Mouse (Mus musculus) heart, adult 2 months (tissue): Measurements from ENCODE around the gene Syn1. TPM values are rescaled to one million over a fixed set of nuclear protein-coding genes. Genes with fewer than 3 reads are reported as not detected.

Experiments used
- DNase-seq, 2 experiments: peaks; one replicate each; pipeline ENCODE4 v3.0.0; 2021
- H3K27ac ChIP-seq: fragments of 200-600 bp; 2 replicates; pipeline ENCODE4 v1.8.1; 2022
- H3K27me3 ChIP-seq: fragments of 200-500 bp; 2 replicates; pipeline ENCODE4 v1.6.1; 2012; ENCODE audit warnings: mild to moderate bottlenecking, low read length, inconsistent platforms, mixed read lengths; ENCODE audit not compliant: control insufficient read depth, insufficient read depth
- H3K36me3 ChIP-seq: fragments of 200-500 bp; 2 replicates; pipeline ENCODE4 v1.6.1; 2012; ENCODE audit warnings: low read length, inconsistent platforms; ENCODE audit not compliant: control insufficient read depth, insufficient read depth
- H3K4me1 ChIP-seq: fragments of 200-500 bp; 2 replicates; pipeline ENCODE4 v1.6.1; 2011; ENCODE audit warnings: low read length; ENCODE audit not compliant: control insufficient read depth, insufficient read depth
- H3K4me3 ChIP-seq: fragments of 200-600 bp; 2 replicates; pipeline ENCODE4 v1.8.1; 2022
- H3K79me2 ChIP-seq: fragments of 200-500 bp; replicated peaks from 2 replicates; pipeline ENCODE4 v1.6.1; 2012; ENCODE audit warnings: mild to moderate bottlenecking, inconsistent platforms, low read length, moderate library complexity, mixed read lengths; ENCODE audit not compliant: control insufficient read depth, insufficient read depth
- H3K9ac ChIP-seq: fragments of 200-500 bp; 2 replicates; pipeline ENCODE4 v1.6.1; 2012; ENCODE audit warnings: low read depth, mild to moderate bottlenecking, control low read depth, inconsistent platforms, low read length, mixed read lengths
- CTCF ChIP-seq: fragments of 200-600 bp; IDR thresholded peaks from 2 replicates; pipeline ENCODE4 v1.8.1; 2022; ENCODE audit warnings: antibody characterized with exemption, mild to moderate bottlenecking, moderate library complexity
- EP300 ChIP-seq: fragments of 200-500 bp; IDR thresholded peaks from 2 replicates; pipeline ENCODE4 v1.6.1; 2011; ENCODE audit warnings: low read depth, low read length, control low read depth; ENCODE audit not compliant: insufficient read depth
- POLR2A ChIP-seq: fragments of 200-500 bp; IDR thresholded peaks from 2 replicates; pipeline ENCODE4 v1.6.1; 2011; ENCODE audit warnings: mild to moderate bottlenecking, low read depth, low read length, control low read depth; ENCODE audit not compliant: insufficient read depth
- WGBS: fragments of 180-500 bp; shearing (Covaris S2); methylation state at CpG from one replicate; pipeline ENCODE4 v1.1.7; 2018; 5-methylcytosine and 5-hydroxymethylcytosine counted together
- intact Hi-C: fragments of 180-260 bp; cut with DNase I; formaldehyde crosslinking; loops from one replicate; pipeline ENCODE4 v1.15.1; 2025
- microRNA-seq, 2 experiments: library from miRNA; unstranded; fragments of <30 nt; microRNA quantifications; one replicate each; pipeline ENCODE4 v1.2.0; 2021
- polyA plus RNA-seq: library from polyadenylated mRNA; depleted of rRNA; stranded (reverse); fragments of >200 nt; gene quantifications from 2 replicates; pipeline ENCODE4 v1.2.3, GENCODE M21; 2012; rRNA removed
- total RNA-seq, 2 experiments: library from RNA; stranded (reverse); gene quantifications; 2 replicates each; pipeline ENCODE4 v1.2.3; 2021

Syn1 gene
- total and polyA plus RNA-seq, 3 experiments, result 0.16 to 0.57 (median 0.31) TPM

DNA sequence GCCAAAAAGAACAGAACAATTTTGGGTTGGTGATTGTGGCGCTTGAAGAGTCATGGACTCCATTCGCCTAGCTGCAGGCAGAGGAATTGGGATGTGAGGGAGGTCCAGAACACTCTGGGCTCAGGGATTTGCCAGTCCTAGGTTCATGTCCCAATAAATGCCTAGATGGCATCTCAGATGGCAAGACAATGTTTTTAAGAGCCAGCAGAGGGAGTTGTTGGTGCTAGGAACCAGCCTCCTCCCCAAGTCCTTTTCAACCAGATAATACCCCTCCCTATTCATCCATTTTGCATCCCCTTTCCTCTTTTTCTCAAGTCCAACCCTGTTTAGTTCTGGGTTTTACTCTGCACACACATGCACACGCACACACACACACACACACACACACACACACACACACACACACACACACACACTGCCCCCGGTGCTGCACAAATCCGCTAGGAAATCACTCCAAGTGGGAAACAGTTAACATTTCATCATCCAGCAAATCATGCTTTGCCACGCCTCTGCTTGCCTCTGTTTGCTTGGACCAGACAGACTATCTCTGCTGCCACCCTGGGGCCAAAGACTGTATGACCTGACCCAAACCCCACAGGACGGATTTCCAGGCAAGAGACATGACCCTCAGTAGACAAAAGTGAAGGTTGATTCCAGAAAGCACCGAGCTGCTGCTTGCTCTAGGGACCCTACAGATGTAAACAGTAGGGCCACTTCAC lies 100.9 kb downstream of the Syn1 start:
- H3K27me3 ChIP-seq, result no peaks in the 10 kb centered on the region
- no peaks in the 10 kb centered on the region; the same call in 1 of the 2 replicates for H3K4me1 ChIP-seq
- WGBS, result 24% methylated on average over 8 of the region's 8 CpGs
- peak; percentile 54 for TF ChIP-seq CTCF
- TF ChIP-seq POLR2A, result no peak
- 0 out of 2 replicates have a peak, but pooled peaks have one; percentile 13 for TF ChIP-seq EP300
- DNase-seq, result peak; percentile 53 to 58
- no peaks in the 10 kb centered on the region for H3K36me3 ChIP-seq
- H3K4me3 ChIP-seq, result peak overlapping the region; percentile 27; the same call in 1 of the 2 replicates
- peak overlapping the region; percentile 26 for H3K9ac ChIP-seq
- intact Hi-C loops, result loop anchor here (2.0 kb wide), 1 partner anchor 157 kb away; no protein-coding TSS in a partner anchor
- H3K27ac ChIP-seq, result no peak overlapping the region
- no peaks in the 10 kb centered on the region for H3K79me2 ChIP-seq

- Histone ChIP-seq H3K27ac (no peak overlapping the region), H3K36me3 (no peaks in the 10 kb centered on the region), H3K4me1 (no peaks in the 10 kb centered on the region; the same call in 1 of the 2 replicates), H3K4me3 (peak overlapping the region; percentile 27; the same call in 1 of the 2 replicates), H3K9ac (peak overlapping the region; percentile 26), H3K79me2 (no peaks in the 10 kb centered on the region), H3K27me3 (no peaks in the 10 kb centered on the region)
- intact Hi-C loops, result no loop called here
- TF ChIP-seq CTCF, result peak; percentile 81
- TF ChIP-seq EP300, result 0 out of 2 replicates have a peak, but pooled peaks have one; percentile 31
- no peak for TF ChIP-seq POLR2A
- peak; percentile 78 to 81 for DNase-seq
- 26% methylated on average over 19 of the region's 19 CpGs for WGBS
These were observed 101.6 kb downstream of the Syn1 start for GRCm38 (mm10) chrX:20819204-20819628.

GRCm38 (mm10) chrX:20816974-20817373 lies 103.8 kb downstream of the Syn1 start:
- H3K79me2 ChIP-seq, result no peaks in the 10 kb centered on the region
- no peak overlapping the region for H3K4me3 ChIP-seq
- intact Hi-C loops, result no loop called here
- H3K36me3 ChIP-seq, result no peaks in the 10 kb centered on the region
- H3K9ac ChIP-seq, result no peak overlapping the region
- H3K27ac ChIP-seq, result no peak overlapping the region
- no peaks in the 10 kb centered on the region for H3K27me3 ChIP-seq
- DNase-seq, result peak in 1 of 2 experiments; percentile 4
- TF ChIP-seq CTCF, result no peak
- WGBS, result 42% methylated on average over 6 of the region's 6 CpGs
- H3K4me1 ChIP-seq, result no peaks in the 10 kb centered on the region; the same call in 1 of the 2 replicates

Small RNA genes within 50 kb of the gene (microRNA-seq; reads per million reads assigned to microRNA genes)
- 0 reads per million in 2 experiments for gene Gm24824
- 0.39 to 1.1 reads per million in 2 experiments for gene Mir5617

Other genes with a start within 250 kb of the Syn1 start
- 100 to 1,000 TPM; 110 to 117 TPM for gene Cdk16, start 233.1 kb downstream of the Syn1 start, total RNA-seq
- gene Cdk16, start 233.1 kb downstream of the Syn1 start, polyA plus RNA-seq, result 190 and 269 TPM in 2 replicates
- 1 to 10 TPM; 5.3 to 7.0 TPM for gene Usp11, start 217.1 kb downstream of the Syn1 start, total RNA-seq
- 5.9 and 10.8 TPM in 2 replicates for gene Usp11, start 217.1 kb downstream of the Syn1 start, polyA plus RNA-seq
- 10 to 100 TPM; 81.1 to 88.0 TPM for gene Araf, start 123.2 kb downstream of the Syn1 start, total RNA-seq
- gene Araf, start 123.2 kb downstream of the Syn1 start, polyA plus RNA-seq, result 135 and 169 TPM in 2 replicates
- 1 to 10 TPM; 3.2 to 3.7 TPM for gene Timp1, start 50.8 kb downstream of the Syn1 start, total RNA-seq
- 12.9 and 13.2 TPM in 2 replicates for gene Timp1, start 50.8 kb downstream of the Syn1 start, polyA plus RNA-seq
- gene Cfp, start 10.6 kb upstream of the Syn1 start, total RNA-seq, result 10 to 100 TPM in 1 of 2 experiments, 1 to 10 TPM in 1; 7.9 to 12.8 TPM
- gene Cfp, start 10.6 kb upstream of the Syn1 start, polyA plus RNA-seq, result 10.8 and 12.2 TPM in 2 replicates
- 10 to 100 TPM in 1 of 2 experiments, 1 to 10 TPM in 1; 8.6 to 10.1 TPM for gene Elk1, start 29.6 kb upstream of the Syn1 start, total RNA-seq
- gene Elk1, start 29.6 kb upstream of the Syn1 start, polyA plus RNA-seq, result 11.9 and 14.0 TPM in 2 replicates
- 10 to 100 TPM; 33.5 to 42.8 TPM for gene Uxt, start 41.0 kb upstream of the Syn1 start, total RNA-seq
- 21.9 and 36.8 TPM in 2 replicates for gene Uxt, start 41.0 kb upstream of the Syn1 start, polyA plus RNA-seq
- gene Zfp182, start 141.3 kb upstream of the Syn1 start, total RNA-seq, result 1 to 10 TPM; 2.7 to 3.1 TPM
- gene Zfp182, start 141.3 kb upstream of the Syn1 start, polyA plus RNA-seq, result 0.74 and 1.6 TPM in 2 replicates
- not detected for gene Spaca5, start 147.4 kb upstream of the Syn1 start, total RNA-seq
- gene Spaca5, start 147.4 kb upstream of the Syn1 start, polyA plus RNA-seq, result not detected in 2 replicates
- under 1 TPM; 0.31 to 0.41 TPM for gene Zfp300, start 168.5 kb upstream of the Syn1 start, total RNA-seq
- gene Zfp300, start 168.5 kb upstream of the Syn1 start, polyA plus RNA-seq, result 0.06 and 0.12 TPM in 2 replicates
- gene Ssxa1, start 194.8 kb upstream of the Syn1 start, total RNA-seq, result not detected
- gene Ssxa1, start 194.8 kb upstream of the Syn1 start, polyA plus RNA-seq, result not detected in 2 replicates